Mouse (Mus musculus) heart, adult 2 months (tissue): ENCODE data around the gene Myocos. TPM values are rescaled to one million over a fixed set of nuclear protein-coding genes. Genes with fewer than 3 reads are reported as not detected.
"Not testable (repeated sequence)": the region's sequence is repeated elsewhere in the genome, so short reads cannot be mapped to it uniquely, and the experiment has no call there.

ENCODE experiments used
- DNase-seq, 2 experiments: peaks; one replicate each; pipeline ENCODE4 v3.0.0; 2021
- H3K27ac ChIP-seq: fragments of 200-600 bp; 2 replicates; pipeline ENCODE4 v1.8.1; 2022
- H3K27me3 ChIP-seq: fragments of 200-500 bp; 2 replicates; pipeline ENCODE4 v1.6.1; 2012; ENCODE audit warnings: mild to moderate bottlenecking, low read length, inconsistent platforms, mixed read lengths; ENCODE audit not compliant: control insufficient read depth, insufficient read depth
- H3K36me3 ChIP-seq: fragments of 200-500 bp; 2 replicates; pipeline ENCODE4 v1.6.1; 2012; ENCODE audit warnings: low read length, inconsistent platforms; ENCODE audit not compliant: control insufficient read depth, insufficient read depth
- H3K4me1 ChIP-seq: fragments of 200-500 bp; 2 replicates; pipeline ENCODE4 v1.6.1; 2011; ENCODE audit warnings: low read length; ENCODE audit not compliant: control insufficient read depth, insufficient read depth
- H3K4me3 ChIP-seq: fragments of 200-600 bp; 2 replicates; pipeline ENCODE4 v1.8.1; 2022
- H3K79me2 ChIP-seq: fragments of 200-500 bp; replicated peaks from 2 replicates; pipeline ENCODE4 v1.6.1; 2012; ENCODE audit warnings: mild to moderate bottlenecking, inconsistent platforms, low read length, moderate library complexity, mixed read lengths; ENCODE audit not compliant: control insufficient read depth, insufficient read depth
- H3K9ac ChIP-seq: fragments of 200-500 bp; 2 replicates; pipeline ENCODE4 v1.6.1; 2012; ENCODE audit warnings: low read depth, mild to moderate bottlenecking, control low read depth, inconsistent platforms, low read length, mixed read lengths
- CTCF ChIP-seq: fragments of 200-600 bp; IDR thresholded peaks from 2 replicates; pipeline ENCODE4 v1.8.1; 2022; ENCODE audit warnings: antibody characterized with exemption, mild to moderate bottlenecking, moderate library complexity
- EP300 ChIP-seq: fragments of 200-500 bp; IDR thresholded peaks from 2 replicates; pipeline ENCODE4 v1.6.1; 2011; ENCODE audit warnings: low read depth, low read length, control low read depth; ENCODE audit not compliant: insufficient read depth
- POLR2A ChIP-seq: fragments of 200-500 bp; IDR thresholded peaks from 2 replicates; pipeline ENCODE4 v1.6.1; 2011; ENCODE audit warnings: mild to moderate bottlenecking, low read depth, low read length, control low read depth; ENCODE audit not compliant: insufficient read depth
- WGBS: fragments of 180-500 bp; shearing (Covaris S2); methylation state at CpG from one replicate; pipeline ENCODE4 v1.1.7; 2018; 5-methylcytosine and 5-hydroxymethylcytosine counted together
- intact Hi-C: fragments of 180-260 bp; cut with DNase I; formaldehyde crosslinking; loops from one replicate; pipeline ENCODE4 v1.15.1; 2025
- polyA plus RNA-seq: library from polyadenylated mRNA; depleted of rRNA; stranded (reverse); fragments of >200 nt; gene quantifications from 2 replicates; pipeline ENCODE4 v1.2.3, GENCODE M21; 2012
- total RNA-seq, 2 experiments: library from RNA; stranded (reverse); gene quantifications; 2 replicates each; pipeline ENCODE4 v1.2.3; 2021

The Myocos gene
- total and polyA plus RNA-seq, 3 experiments = not detected

- no peak within 1 kb of the TSS for H3K4me3 ChIP-seq
- WGBS = 72% methylated on average over 10 of the region's 10 CpGs
- no peaks in the 10 kb centered on the region for H3K79me2 ChIP-seq
- no peak within 1 kb of the TSS; the same call in 1 of the 2 replicates for H3K27ac ChIP-seq
- TF ChIP-seq POLR2A (no peak), CTCF (no peak), EP300 (no peak)
- no peaks in the 10 kb centered on the region for H3K27me3 ChIP-seq
- H3K36me3 ChIP-seq = no peaks in the 10 kb centered on the region
- DNase-seq = peak; percentile 45 to 47
- no peak within 1 kb of the TSS for H3K9ac ChIP-seq
- intact Hi-C loops = no loop called here
- H3K4me1 ChIP-seq = peaks cover 13% of the 10 kb centered on the region
Observed at GRCm38 (mm10) chr1:162639051-162639750, 18.8 kb downstream of the Myocos start, which contains the start of gene Myoc. Gene Myoc (plus strand): TSS chr1:162639155.

- H3K4me3 ChIP-seq = no peak overlapping the region
- intact Hi-C loops = no loop called here
Observed at GRCm38 (mm10) chr1:162638535-162638934, 19.5 kb downstream of the Myocos start.

GRCm38 (mm10) chr1:162636516-162636915, 21.5 kb downstream of the Myocos start:
- TF ChIP-seq EP300 (no peak), POLR2A (no peak), CTCF (no peak)
- DNase-seq = no peak
- Histone ChIP-seq H3K79me2 (no peaks in the 10 kb centered on the region), H3K36me3 (no peaks in the 10 kb centered on the region), H3K4me3 (no peak overlapping the region), H3K27ac (peak overlapping the region; percentile 62; the same call in 1 of the 2 replicates), H3K27me3 (no peaks in the 10 kb centered on the region), H3K4me1 (peaks cover 10% of the 10 kb centered on the region), H3K9ac (no peak overlapping the region)
- WGBS = 72% methylated on average over 3 of the region's 3 CpGs
- intact Hi-C loops = no loop called here

More at GRCm38 (mm10) chr1:162638535-162638934, 19.5 kb downstream of the Myocos start:
- H3K4me1 ChIP-seq = peaks cover 10% of the 10 kb centered on the region
- no peak for DNase-seq
- TF ChIP-seq POLR2A = no peak
- TF ChIP-seq EP300 = no peak
- no peak for TF ChIP-seq CTCF
- H3K79me2 ChIP-seq = no peaks in the 10 kb centered on the region
- no peaks in the 10 kb centered on the region for H3K36me3 ChIP-seq
- no peaks in the 10 kb centered on the region for H3K27me3 ChIP-seq
- H3K9ac ChIP-seq = no peak overlapping the region
- no peak overlapping the region for H3K27ac ChIP-seq
- 83% methylated on average over 4 of the region's 4 CpGs for WGBS

GRCm38 (mm10) chr1:162635291-162635931, 22.6 kb downstream of the Myocos start:
- H3K79me2 ChIP-seq, H3K36me3 ChIP-seq, H3K4me3 ChIP-seq, H3K27me3 ChIP-seq, H3K9ac ChIP-seq, intact Hi-C loops: not testable (repeated sequence)
- peak overlapping the region; percentile 62 for H3K27ac ChIP-seq
- H3K4me1 ChIP-seq = peaks cover 10% of the 10 kb centered on the region
- DNase-seq = peak; percentile 60 to 72
- 22% methylated on average over 1 of the region's 1 CpGs for WGBS
- TF ChIP-seq EP300 = 0 out of 2 replicates have a peak, but pooled peaks have one; percentile 58

- 95% methylated on average over 15 of the region's 15 CpGs for WGBS
Observed at GRCm38 (mm10) chr1:162628326-162628725, 29.7 kb downstream of the Myocos start.

GRCm38 (mm10) chr1:162627821-162628220, 30.2 kb downstream of the Myocos start:
- H3K27ac ChIP-seq, H3K27me3 ChIP-seq, H3K4me3 ChIP-seq, H3K4me1 ChIP-seq, H3K36me3 ChIP-seq, H3K9ac ChIP-seq, intact Hi-C loops, H3K79me2 ChIP-seq, DNase-seq: not testable (repeated sequence)
- 63% methylated on average over 4 of the region's 4 CpGs for WGBS

More at GRCm38 (mm10) chr1:162628326-162628725, 29.7 kb downstream of the Myocos start:
- H3K27me3 ChIP-seq, DNase-seq, H3K4me1 ChIP-seq, H3K9ac ChIP-seq, intact Hi-C loops, H3K79me2 ChIP-seq, H3K4me3 ChIP-seq, H3K36me3 ChIP-seq, H3K27ac ChIP-seq: not testable (repeated sequence)
